Mouse (Mus musculus): Measurements from ENCODE around the gene Ctsh.
A peak's percentile ranks its signal among the peaks of the same experiment; 100 is the strongest.
"Not testable (repeated sequence)": the region's sequence is repeated elsewhere in the genome, so short reads cannot be mapped to it uniquely, and the experiment has no call there.

The Ctsh gene

DNA sequence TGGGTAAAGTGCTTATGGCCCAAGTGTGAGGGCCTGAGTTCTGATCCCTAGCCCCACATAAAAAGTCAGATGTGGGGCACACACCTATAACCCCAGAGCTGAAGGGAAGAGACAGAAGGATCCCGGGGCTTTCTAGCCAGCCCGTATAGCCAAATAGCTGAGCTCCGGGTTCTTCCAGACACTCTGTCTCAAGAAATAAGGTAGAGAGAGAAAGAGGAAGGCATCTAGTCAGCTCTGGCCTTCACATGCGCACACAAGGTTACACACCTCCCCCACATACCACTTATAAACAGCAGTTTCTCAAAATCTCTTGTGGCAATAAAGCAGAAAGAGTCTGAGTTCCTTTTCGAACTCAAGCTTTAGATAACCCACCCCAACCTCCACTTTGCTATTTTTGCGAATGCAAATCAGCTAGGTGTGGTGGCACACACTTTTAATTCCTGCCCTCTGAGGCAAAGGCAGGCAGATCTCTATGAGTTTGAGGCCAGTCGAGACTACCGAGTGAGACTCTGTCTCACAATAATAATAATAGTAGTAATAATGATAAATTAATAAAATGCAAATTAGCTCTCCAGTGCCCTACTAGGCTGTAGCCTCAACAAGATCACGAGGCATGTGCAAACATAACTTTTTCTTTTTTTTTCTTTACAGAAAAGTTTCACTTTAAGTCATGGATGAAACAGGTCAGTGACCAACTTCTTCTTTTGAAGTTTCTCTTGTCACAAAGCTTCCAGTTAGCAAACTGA lies 6.0 kb downstream of the Ctsh start:
- DNase-seq = no peak

GRCm38 (mm10) chr9:90060574-90060875 lies 6.6 kb downstream of the Ctsh start:
- no peak for DNase-seq

DNA sequence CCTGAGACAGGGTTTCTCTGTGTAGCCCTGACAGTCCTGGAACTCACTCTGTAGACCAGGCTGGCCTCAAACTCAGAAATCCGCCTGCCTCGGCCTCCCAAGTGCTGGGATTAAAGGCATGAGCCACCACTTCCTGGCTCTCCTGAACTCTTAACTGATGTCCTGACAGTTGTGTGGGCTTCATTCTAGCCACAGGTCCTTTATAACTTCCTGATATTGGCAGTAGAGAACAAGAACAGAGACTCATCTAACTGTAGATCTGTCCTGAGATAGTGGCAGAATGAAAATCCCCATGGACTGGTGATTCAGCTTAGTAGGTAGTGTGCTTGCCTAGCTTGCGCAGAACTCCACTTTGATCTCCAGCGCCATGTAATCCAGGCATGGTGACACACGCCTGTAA lies 7.0 kb downstream of the Ctsh start:
- DNase-seq = not testable (repeated sequence)

GRCm38 (mm10) chr9:90067341-90067740 lies 13.4 kb downstream of the Ctsh start:
- DNase-seq = no peak

- DNase-seq = no peak
Measured at GRCm38 (mm10) chr9:90068786-90069185, 14.8 kb downstream of the Ctsh start.

DNA sequence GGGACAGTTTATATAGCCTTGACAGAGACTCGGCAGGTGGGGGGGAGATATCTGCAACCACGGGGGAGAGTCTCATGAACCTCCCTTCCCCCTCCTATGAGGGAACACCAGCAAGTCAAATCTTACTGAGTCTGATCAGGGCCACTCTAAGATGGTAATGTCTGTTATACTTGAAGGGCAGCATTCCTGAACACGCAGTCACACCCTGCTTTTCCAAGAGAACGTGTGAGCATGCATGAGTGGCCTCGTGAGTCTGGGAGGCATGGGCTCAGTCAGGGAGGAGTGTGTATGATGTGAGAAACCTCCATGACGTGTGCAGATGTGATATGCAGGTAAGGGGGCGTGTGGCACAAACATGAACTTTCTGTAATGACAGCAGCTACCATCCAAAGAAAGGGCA lies 15.5 kb downstream of the Ctsh start:
- DNase-seq = no peak

GRCm38 (mm10) chr9:90070174-90070573 lies 16.2 kb downstream of the Ctsh start:
- DNase-seq = no peak

DNA sequence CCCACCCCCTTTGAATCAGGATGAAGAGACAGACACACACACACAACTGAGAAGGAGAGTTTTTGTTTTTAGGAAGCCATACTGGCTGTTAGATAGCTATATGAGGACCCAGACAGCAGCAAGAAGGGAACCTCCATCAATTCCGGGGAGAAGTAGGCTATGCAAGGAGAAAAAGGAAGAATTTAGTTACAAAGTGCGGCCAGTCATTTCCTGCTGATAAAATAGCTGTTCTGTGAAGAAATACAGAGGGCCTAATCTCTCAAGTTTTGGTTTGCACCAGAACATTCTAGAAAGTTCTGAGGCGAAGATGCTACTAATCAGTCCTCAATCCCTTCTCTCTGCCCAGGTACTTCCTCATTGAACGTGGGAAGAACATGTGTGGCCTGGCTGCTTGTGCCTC lies 21.4 kb downstream of the Ctsh start:
- DNase-seq = no peak

DNA sequence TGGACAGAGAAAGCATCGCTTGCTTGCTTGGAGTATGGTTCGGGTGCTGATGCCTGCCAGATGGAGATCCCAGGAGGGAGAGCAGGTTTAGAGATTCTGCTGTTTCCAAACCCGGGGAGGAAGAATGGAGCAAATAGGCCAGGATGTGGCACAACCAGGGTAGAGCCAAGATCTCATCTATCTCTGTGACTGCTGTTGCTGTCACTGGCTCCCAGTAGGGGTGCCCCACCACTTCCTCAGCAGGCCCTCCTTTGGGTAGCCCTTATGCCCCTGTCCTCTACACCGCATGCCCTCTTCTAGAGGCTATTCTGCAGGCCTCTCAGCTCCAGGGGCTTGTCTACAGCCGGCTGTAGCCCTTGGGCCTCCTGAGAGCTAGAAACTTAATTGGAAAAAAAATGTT lies 22.2 kb downstream of the Ctsh start:
- DNase-seq = no peak

GRCm38 (mm10) chr9:90076849-90077461 lies 23.0 kb downstream of the Ctsh start:
- peak; percentile 59 for DNase-seq

GRCm38 (mm10) chr9:90081961-90082360 lies 28.0 kb downstream of the Ctsh start:
- not testable (repeated sequence) for DNase-seq

DNA sequence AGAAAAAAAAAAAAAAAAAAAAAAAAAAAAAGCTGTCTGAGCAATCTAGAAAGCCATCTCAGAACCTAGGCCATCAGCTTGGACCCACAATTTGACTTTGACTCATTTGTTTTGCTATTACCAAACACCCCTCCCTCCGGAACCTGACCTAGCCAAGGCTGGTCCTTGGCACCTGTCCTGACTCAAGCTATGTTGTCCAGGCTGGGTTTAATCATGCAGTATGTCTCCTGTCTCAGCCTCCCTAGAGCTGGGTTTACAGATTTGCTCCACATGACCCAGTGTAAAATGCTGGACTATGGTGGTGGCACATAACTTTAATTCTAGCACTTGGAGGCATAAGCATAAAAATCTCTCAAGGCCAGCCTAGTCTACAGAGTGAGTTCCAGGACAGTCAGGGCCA lies 29.0 kb downstream of the Ctsh start:
- DNase-seq = no peak

GRCm38 (mm10) chr9:90084152-90084551 lies 30.2 kb downstream of the Ctsh start:
- no peak for DNase-seq

GRCm38 (mm10) chr9:90084766-90085468 lies 31.0 kb downstream of the Ctsh start:
- no peak for DNase-seq

DNA sequence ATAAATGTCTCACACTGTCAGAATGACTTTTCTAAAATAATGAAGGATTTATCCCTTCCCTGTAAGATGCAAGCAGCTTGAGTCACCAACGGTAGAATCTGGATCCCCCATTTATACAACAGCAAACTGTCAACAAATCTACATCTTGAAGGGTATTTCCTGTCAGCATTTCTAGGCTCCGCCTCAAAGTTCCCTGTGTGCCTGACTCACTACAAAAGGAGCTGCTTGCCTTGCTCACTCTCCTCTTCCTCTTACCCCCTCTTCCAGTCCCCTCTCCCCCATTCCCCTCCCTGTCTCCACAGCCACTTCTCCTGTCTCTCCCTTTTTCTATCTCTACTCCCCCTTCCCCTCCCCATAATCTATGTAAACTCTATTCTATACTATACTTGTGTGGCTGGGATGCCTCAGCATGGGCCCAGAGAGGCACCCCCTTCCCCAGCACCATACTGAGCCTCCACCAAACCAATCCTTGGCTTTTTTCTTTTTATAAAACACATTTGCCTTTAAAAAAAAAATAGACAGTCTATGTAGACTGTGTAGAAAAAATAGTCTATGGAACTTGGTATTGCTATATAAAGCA lies 34.0 kb downstream of the Ctsh start:
- no peak for DNase-seq

DNA sequence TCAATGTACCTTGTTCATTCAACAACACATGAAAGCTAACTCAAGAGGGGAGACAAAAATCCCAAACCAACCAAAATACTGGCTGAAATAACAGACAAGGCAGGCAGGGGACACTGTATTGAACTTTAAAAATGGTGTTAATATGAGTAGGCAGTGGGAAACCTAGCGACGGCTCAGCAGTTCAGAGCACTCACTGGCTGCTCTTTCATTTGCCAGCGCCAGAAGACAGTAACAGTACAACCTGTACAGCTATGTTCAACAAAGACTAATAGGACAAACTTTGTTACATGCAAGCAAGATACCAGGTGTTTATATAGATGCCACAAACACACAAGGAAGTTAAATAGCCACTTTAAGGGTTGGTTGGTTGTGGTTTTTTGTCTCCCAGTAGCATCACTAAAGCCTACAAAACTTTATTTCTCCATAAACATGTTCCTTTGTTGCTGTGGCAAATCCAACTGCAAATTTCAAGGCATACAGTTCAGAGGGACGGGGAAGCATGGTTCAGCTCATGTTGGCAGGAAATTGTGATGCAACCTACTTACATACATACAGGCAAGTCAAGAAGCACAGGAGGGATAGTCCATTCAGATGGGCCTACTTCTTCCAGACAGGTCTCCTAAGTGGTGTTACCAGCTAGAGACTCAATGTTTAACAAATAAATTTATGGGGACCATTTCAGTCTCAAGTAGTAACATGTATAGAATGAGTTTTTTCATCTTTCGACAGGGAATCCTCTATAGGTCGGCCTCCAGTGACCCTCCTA lies 35.6 kb downstream of the Ctsh start:
- DNase-seq = no peak

DNA sequence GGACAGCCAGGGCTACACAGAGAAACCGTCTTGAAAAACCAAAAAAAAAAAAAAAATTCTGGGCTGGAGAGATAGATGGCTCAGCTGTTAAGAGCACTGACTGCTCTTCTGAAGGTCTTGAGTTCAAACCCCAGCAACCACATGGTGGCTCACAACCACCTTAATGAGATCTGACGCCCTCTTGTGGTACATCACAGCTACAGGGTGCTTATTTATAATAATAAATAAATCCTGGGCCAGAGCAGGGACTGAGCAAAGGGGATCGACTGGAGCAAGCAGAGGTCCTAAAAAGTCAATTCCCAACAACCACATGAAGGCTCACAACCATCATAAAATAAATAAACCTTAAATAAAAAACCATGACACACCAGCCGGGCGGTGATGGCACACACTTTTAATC lies 45.0 kb downstream of the Ctsh start:
- DNase-seq = no peak

GRCm38 (mm10) chr9:90100760-90101159 lies 46.8 kb downstream of the Ctsh start:
- no peak for DNase-seq

- no peak for DNase-seq
Measured at GRCm38 (mm10) chr9:90105462-90105861, 51.5 kb downstream of the Ctsh start.

DNA sequence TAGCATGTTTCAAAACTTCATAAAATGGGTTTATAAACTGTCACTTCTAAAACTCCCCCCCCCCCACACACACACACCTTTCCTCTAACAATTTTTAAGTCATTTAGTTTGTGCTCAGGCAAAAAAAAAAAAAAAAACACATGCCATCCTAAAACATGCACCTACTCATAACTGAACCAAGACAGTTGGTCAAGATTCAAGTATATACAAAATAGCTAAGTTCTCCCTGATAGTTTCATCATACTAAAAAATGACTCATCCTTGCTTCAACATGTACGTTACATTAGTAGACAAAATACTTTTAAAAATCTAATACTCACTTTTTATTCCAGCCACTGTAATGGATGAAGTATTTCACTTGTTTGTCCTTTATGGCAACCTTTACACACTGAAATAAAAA lies 53.0 kb downstream of the Ctsh start:
- no peak for DNase-seq

DNA sequence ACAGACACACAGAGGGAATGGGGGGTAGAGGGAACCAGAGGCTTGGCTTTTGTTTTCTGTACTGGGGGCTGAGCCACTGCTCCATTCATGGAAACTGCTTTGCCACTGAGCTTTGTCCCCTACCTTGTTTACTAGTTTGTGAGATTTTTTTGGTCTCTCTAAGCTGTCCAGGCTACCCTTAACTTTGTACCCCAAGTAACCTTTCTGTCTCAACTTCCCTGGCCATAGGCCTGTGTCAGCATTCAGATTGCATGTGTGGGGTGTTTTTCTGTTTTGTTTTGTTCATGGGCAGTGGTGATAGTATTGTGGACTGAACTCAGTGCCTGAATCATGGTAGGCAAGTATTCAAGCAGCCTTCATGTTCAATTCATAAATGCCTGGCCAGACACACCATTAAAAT lies 54.3 kb downstream of the Ctsh start:
- DNase-seq = no peak

- no peak for DNase-seq
Measured at GRCm38 (mm10) chr9:90109386-90109785, 55.4 kb downstream of the Ctsh start.

GRCm38 (mm10) chr9:90113151-90113550 lies 59.2 kb downstream of the Ctsh start:
- peak; percentile 5 for DNase-seq
